Mouse (Mus musculus) lung, postnatal 0 days (tissue): ENCODE results near the gene Harbi1. TPM values are rescaled to one million over a fixed set of nuclear protein-coding genes. Genes with fewer than 3 reads are reported as not detected.
A peak's percentile ranks its signal among the peaks of the same experiment; 100 is the strongest.

Source experiments
- ATAC-seq: fragments of 200-750 bp; cut with Nextera tagmentation; 2 replicates; pipeline ENCODE4 v1.8.0; 2017; ENCODE audit warnings: moderate library complexity
- DNase-seq: peaks from one replicate; pipeline ENCODE4 v3.0.0-alpha.2; 2016; ENCODE audit warnings: low spot score
- H3K27ac ChIP-seq: fragments of 300-500 bp; sonication (generic); 2 replicates; pipeline ENCODE4 v1.5.1; 2014; ENCODE audit warnings: antibody characterized with exemption, mild to moderate bottlenecking, low read length, mixed read lengths
- H3K27me3 ChIP-seq: fragments of 300-500 bp; sonication (generic); replicated peaks from 2 replicates; pipeline ENCODE4 v1.6.1; 2014; ENCODE audit warnings: low read length, mixed read lengths; ENCODE audit not compliant: insufficient read depth
- H3K36me3 ChIP-seq: fragments of 300-500 bp; sonication (generic); 2 replicates; pipeline ENCODE4 v1.6.1; 2014; ENCODE audit warnings: low read length, mixed read lengths; ENCODE audit not compliant: insufficient read depth
- H3K4me1 ChIP-seq: fragments of 300-500 bp; sonication (generic); 2 replicates; pipeline ENCODE4 v1.6.1; 2014; ENCODE audit warnings: antibody characterized with exemption, low read depth, low read length, mixed read lengths; ENCODE audit not compliant: insufficient read depth
- H3K4me2 ChIP-seq: fragments of 300-500 bp; sonication (generic); replicated peaks from 2 replicates; pipeline ENCODE4 v1.6.1; 2014; ENCODE audit warnings: low read depth, mild to moderate bottlenecking, low read length, moderate library complexity, mixed read lengths
- H3K4me3 ChIP-seq: fragments of 300-500 bp; sonication (generic); 2 replicates; pipeline ENCODE4 v1.5.1; 2014; ENCODE audit warnings: low read depth, low read length
- H3K9ac ChIP-seq: fragments of 300-500 bp; sonication (generic); replicated peaks from 2 replicates; pipeline ENCODE4 v1.6.1; 2014; ENCODE audit warnings: low read depth, mild to moderate bottlenecking
- H3K9me3 ChIP-seq: fragments of 300-500 bp; sonication (generic); 2 replicates; pipeline ENCODE4 v1.6.1; 2016; ENCODE audit warnings: low read length, mixed read lengths
- CTCF ChIP-seq: IDR thresholded peaks from 2 replicates; pipeline ENCODE4 v1.5.1; 2016; ENCODE audit warnings: antibody characterized with exemption, mild to moderate bottlenecking
- EP300 ChIP-seq: IDR thresholded peaks from 2 replicates; pipeline ENCODE4 v1.6.1; 2016; ENCODE audit warnings: antibody characterized with exemption, mild to moderate bottlenecking, control low read depth
- WGBS: fragments of 180-500 bp; shearing (Covaris S2); extraction: QIAGEN DNeasy Blood & Tissue Kit; methylation state at CpG from one replicate; pipeline ENCODE4 v1.1.7; 2014; 5-methylcytosine and 5-hydroxymethylcytosine counted together
- polyA plus RNA-seq: library from polyadenylated mRNA; unstranded; fragments of >200 nt; fragmentation: Nextera tagmentation; extraction: Ambion mirVana; gene quantifications from 2 replicates; pipeline ENCODE4 v1.2.1, GENCODE M21; 2015

Harbi1 gene
- 11.5 and 12.2 TPM in 2 replicates for polyA plus RNA-seq

- under 1% methylated on average over 66 of the region's 66 CpGs for WGBS
- peak; percentile 96 for DNase-seq
- Histone ChIP-seq H3K4me1 (peaks cover 3% of the 10 kb centered on the region; the same call in 1 of the 2 replicates), H3K27me3 (no peaks in the 10 kb centered on the region), H3K4me2 (peak within 1 kb of the TSS; percentile 73), H3K36me3 (no peaks in the 10 kb centered on the region), H3K9ac (peak within 1 kb of the TSS; percentile 87), H3K4me3 (peak within 1 kb of the TSS; percentile 97), H3K27ac (peak within 1 kb of the TSS; percentile 91), H3K9me3 (no peaks in the 10 kb centered on the region)
- TF ChIP-seq CTCF (no peak), EP300 (peak; percentile 63)
- ATAC-seq: peak; percentile 99
Observed at GRCm38 (mm10) chr2:91710272-91711234, at the start of gene Harbi1, which contains the start of gene Atg13. Harbi1 (plus strand) TSS chr2:91710852. Atg13 (minus strand) TSS chr2:91710576.

- ATAC-seq (no peak), DNase-seq (no peak)
- 87% methylated on average over 6 of the region's 6 CpGs for WGBS
- no peak overlapping the region for H3K4me3 ChIP-seq
- H3K36me3 ChIP-seq: peaks cover 64% of the 10 kb centered on the region
- H3K9ac ChIP-seq: no peak overlapping the region
- no peak overlapping the region for H3K4me2 ChIP-seq
- no peak for TF ChIP-seq CTCF
- no peak for TF ChIP-seq EP300
- no peak overlapping the region for H3K27ac ChIP-seq
- no peaks in the 10 kb centered on the region for H3K9me3 ChIP-seq
- H3K27me3 ChIP-seq: no peaks in the 10 kb centered on the region
- H3K4me1 ChIP-seq: 0 out of 2 replicates have a peak, but pooled peaks cover 3% of the 10 kb centered on the region
Observed at GRCm38 (mm10) chr2:91660981-91661380, 49.7 kb upstream of the Harbi1 start.

DNA sequence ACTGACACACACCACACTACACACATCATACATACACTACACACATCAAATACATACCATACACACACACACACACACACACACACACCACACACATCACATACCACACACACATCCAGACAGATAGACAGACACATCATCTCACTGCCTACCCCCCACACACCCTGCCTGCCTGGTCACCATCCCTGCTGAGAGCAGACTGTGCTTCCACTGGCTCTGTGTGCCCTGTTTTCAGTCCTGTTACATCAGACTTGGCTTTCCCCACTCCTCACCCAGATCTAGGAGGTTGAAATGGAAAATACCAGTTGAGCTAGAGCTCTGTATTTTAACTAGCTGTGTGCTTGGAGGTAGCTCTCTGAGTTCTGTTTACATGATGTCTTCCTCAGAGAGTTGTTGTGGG, 45.9 kb upstream of the Harbi1 start:
- Histone ChIP-seq H3K9ac (no peak overlapping the region), H3K27me3 (no peaks in the 10 kb centered on the region), H3K9me3 (no peaks in the 10 kb centered on the region), H3K27ac (no peak overlapping the region), H3K4me3 (no peak overlapping the region), H3K4me1 (no peaks in the 10 kb centered on the region), H3K4me2 (no peak overlapping the region), H3K36me3 (peaks cover 61% of the 10 kb centered on the region)
- ATAC-seq (no peak), DNase-seq (no peak)
- TF ChIP-seq EP300 (no peak), CTCF (no peak)

DNA sequence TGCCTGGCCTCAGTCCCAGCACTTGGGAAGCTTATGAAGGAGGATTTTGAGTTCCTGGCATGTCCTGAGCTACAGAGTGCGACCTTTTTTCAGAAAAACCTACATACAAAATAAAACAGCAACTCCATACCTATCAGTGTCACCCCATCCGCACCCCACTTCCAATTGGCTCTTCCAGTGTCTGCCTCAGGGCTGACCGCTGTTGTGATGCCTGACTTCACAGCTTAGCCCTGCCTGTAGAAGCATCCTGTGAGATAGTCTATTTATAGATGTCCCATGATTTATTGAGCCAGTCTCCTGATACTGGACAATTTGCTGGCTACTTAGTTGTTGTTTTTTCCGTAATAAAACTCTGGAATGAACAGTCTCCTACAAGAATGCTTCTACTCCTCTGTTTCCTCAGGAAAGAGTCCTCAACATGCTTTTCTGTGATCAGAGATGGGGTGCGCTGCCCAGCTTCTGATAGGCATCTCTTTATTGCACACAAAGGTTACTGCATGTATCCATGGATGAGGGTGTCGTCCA, 44.2 kb upstream of the Harbi1 start:
- Histone ChIP-seq H3K27ac (no peak overlapping the region), H3K9ac (no peak overlapping the region), H3K4me3 (no peak overlapping the region), H3K4me2 (no peak overlapping the region), H3K36me3 (peaks cover 58% of the 10 kb centered on the region), H3K27me3 (no peaks in the 10 kb centered on the region), H3K9me3 (no peaks in the 10 kb centered on the region), H3K4me1 (no peaks in the 10 kb centered on the region)
- no peak for DNase-seq
- ATAC-seq: no peak
- WGBS: 89% methylated on average over 6 of the region's 6 CpGs
- no peak for TF ChIP-seq CTCF
- TF ChIP-seq EP300: no peak

DNA sequence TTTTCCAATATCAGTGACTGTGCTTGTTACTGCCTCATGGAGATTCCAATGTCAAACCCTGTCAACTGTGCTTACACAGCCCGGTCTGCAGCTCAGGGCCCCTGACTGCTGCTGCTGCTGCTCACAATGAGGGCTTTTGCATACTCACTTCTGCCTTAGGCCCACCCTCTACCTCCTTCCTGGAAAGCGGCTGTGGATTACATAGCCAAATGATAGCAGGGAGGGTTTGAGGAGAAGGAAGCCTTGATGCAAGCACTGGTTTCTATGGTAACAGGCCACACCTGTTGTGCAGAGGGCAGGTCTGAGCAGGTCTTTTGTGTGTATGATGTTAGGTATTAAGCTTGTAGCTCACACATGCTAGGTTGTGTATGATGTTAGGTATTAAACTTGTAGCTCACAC, 42.9 kb upstream of the Harbi1 start:
- peak; percentile 37 for ATAC-seq
- 56% methylated on average over 2 of the region's 2 CpGs for WGBS
- no peak overlapping the region for H3K9ac ChIP-seq
- no peak for DNase-seq
- H3K9me3 ChIP-seq: no peaks in the 10 kb centered on the region
- peaks cover 46% of the 10 kb centered on the region for H3K36me3 ChIP-seq
- TF ChIP-seq EP300: no peak
- TF ChIP-seq CTCF: no peak
- H3K27ac ChIP-seq: no peak overlapping the region
- H3K4me2 ChIP-seq: no peak overlapping the region
- H3K4me3 ChIP-seq: no peak overlapping the region
- no peaks in the 10 kb centered on the region for H3K4me1 ChIP-seq
- no peaks in the 10 kb centered on the region for H3K27me3 ChIP-seq

GRCm38 (mm10) chr2:91669326-91669725, 41.3 kb upstream of the Harbi1 start:
- Histone ChIP-seq H3K4me2 (no peak overlapping the region), H3K27me3 (no peaks in the 10 kb centered on the region), H3K9me3 (no peaks in the 10 kb centered on the region), H3K27ac (no peak overlapping the region), H3K4me3 (no peak overlapping the region), H3K36me3 (peaks cover 32% of the 10 kb centered on the region), H3K9ac (no peak overlapping the region), H3K4me1 (no peaks in the 10 kb centered on the region)
- ATAC-seq (no peak), DNase-seq (no peak)
- WGBS: 89% methylated on average over 8 of the region's 8 CpGs
- TF ChIP-seq CTCF: no peak
- no peak for TF ChIP-seq EP300
